Mouse (Mus musculus) liver, postnatal 0 days (tissue): ENCODE results near the gene Prlh. TPM values are rescaled to one million over a fixed set of nuclear protein-coding genes. Genes with fewer than 3 reads are reported as not detected.

Experiments used
- ATAC-seq: fragments of 200-750 bp; cut with Nextera tagmentation; 2 replicates; pipeline ENCODE4 v1.8.0; 2017; ENCODE audit warnings: mild to moderate bottlenecking, moderate library complexity
- DNase-seq: peaks from one replicate; pipeline ENCODE4 v3.0.0-alpha.2; 2016
- H3K27ac ChIP-seq: fragments of 300-500 bp; sonication (generic); 2 replicates; pipeline ENCODE4 v1.5.1; 2014; ENCODE audit warnings: antibody characterized with exemption, moderate library complexity, mild to moderate bottlenecking, low read depth
- H3K27me3 ChIP-seq: fragments of 300-500 bp; sonication (generic); 2 replicates; pipeline ENCODE4 v1.6.1; 2014; ENCODE audit warnings: low read length, control low read depth, mixed read lengths; ENCODE audit not compliant: insufficient read depth
- H3K36me3 ChIP-seq: fragments of 300-500 bp; sonication (generic); replicated peaks from 2 replicates; pipeline ENCODE4 v1.6.1; 2014; ENCODE audit warnings: mild to moderate bottlenecking, control low read depth, low read length, moderate library complexity, mixed read lengths; ENCODE audit not compliant: insufficient read depth
- H3K4me1 ChIP-seq: fragments of 300-500 bp; sonication (generic); 2 replicates; pipeline ENCODE4 v1.6.1; 2014; ENCODE audit warnings: antibody characterized with exemption, mild to moderate bottlenecking, control low read depth; ENCODE audit not compliant: insufficient read depth
- H3K4me2 ChIP-seq: fragments of 300-500 bp; sonication (generic); 2 replicates; pipeline ENCODE4 v1.6.1; 2014; ENCODE audit warnings: low read depth, mild to moderate bottlenecking, low read length, moderate library complexity, mixed read lengths
- H3K4me3 ChIP-seq: fragments of 300-500 bp; sonication (generic); 2 replicates; pipeline ENCODE4 v1.5.1; 2014; ENCODE audit warnings: low read depth, low read length
- H3K9ac ChIP-seq: fragments of 300-500 bp; sonication (generic); replicated peaks from 2 replicates; pipeline ENCODE4 v1.6.1; 2014; ENCODE audit warnings: mild to moderate bottlenecking, moderate library complexity
- H3K9me3 ChIP-seq: fragments of 300-500 bp; sonication (generic); 2 replicates; pipeline ENCODE4 v1.6.1; 2016; ENCODE audit warnings: mild to moderate bottlenecking, control low read depth, low read length, mixed read lengths
- CTCF ChIP-seq: sonication (generic); IDR thresholded peaks from 2 replicates; pipeline ENCODE4 v1.5.1; 2016; ENCODE audit warnings: antibody characterized with exemption, low read depth
- EP300 ChIP-seq: IDR thresholded peaks from 2 replicates; pipeline ENCODE4 v1.6.1; 2016; ENCODE audit warnings: antibody characterized with exemption, low read depth, mild to moderate bottlenecking
- WGBS: fragments of 180-500 bp; shearing (Covaris S2); extraction: QIAGEN DNeasy Blood & Tissue Kit; methylation state at CpG from one replicate; pipeline ENCODE4 v1.1.7; 2014; ENCODE audit not compliant: insufficient replicate concordance; 5-methylcytosine and 5-hydroxymethylcytosine counted together
- polyA plus RNA-seq: library from polyadenylated mRNA; unstranded; fragments of >200 nt; fragmentation: Nextera tagmentation; extraction: Ambion mirVana; gene quantifications from 2 replicates; pipeline ENCODE4 v1.2.1, GENCODE M21; 2015

Gene Prlh
- not detected in 2 replicates for polyA plus RNA-seq

GRCm38 (mm10) chr1:90952808-90953207, at the start of gene Prlh:
Prlh (plus strand) TSS chr1:90953108.
- Histone ChIP-seq H3K27me3 (no peaks in the 10 kb centered on the region), H3K36me3 (no peaks in the 10 kb centered on the region), H3K4me2 (no peak within 1 kb of the TSS), H3K4me1 (no peaks in the 10 kb centered on the region), H3K4me3 (no peak within 1 kb of the TSS), H3K27ac (no peak within 1 kb of the TSS), H3K9me3 (no peaks in the 10 kb centered on the region), H3K9ac (no peak within 1 kb of the TSS)
- 78% methylated on average over 8 of the region's 8 CpGs for WGBS
- TF ChIP-seq EP300 (no peak), CTCF (no peak)
- ATAC-seq (no peak), DNase-seq (no peak)

- no peak overlapping the region for H3K9ac ChIP-seq
- H3K9me3 ChIP-seq = no peaks in the 10 kb centered on the region
- no peak overlapping the region for H3K4me2 ChIP-seq
- H3K27me3 ChIP-seq = no peaks in the 10 kb centered on the region
- DNase-seq (no peak), ATAC-seq (no peak)
- WGBS = 42% methylated on average over 3 of the region's 3 CpGs
- H3K4me3 ChIP-seq = no peak overlapping the region
- H3K4me1 ChIP-seq = no peaks in the 10 kb centered on the region
- TF ChIP-seq EP300 (no peak), CTCF (no peak)
- no peak overlapping the region for H3K27ac ChIP-seq
- H3K36me3 ChIP-seq = no peaks in the 10 kb centered on the region
Observed at GRCm38 (mm10) chr1:90903211-90903945, 49.5 kb upstream of the Prlh start.

GRCm38 (mm10) chr1:90903971-90904458, 48.9 kb upstream of the Prlh start:
- Histone ChIP-seq H3K4me3 (no peak overlapping the region), H3K27me3 (no peaks in the 10 kb centered on the region), H3K4me1 (no peaks in the 10 kb centered on the region), H3K9ac (no peak overlapping the region), H3K9me3 (no peaks in the 10 kb centered on the region), H3K36me3 (no peaks in the 10 kb centered on the region), H3K4me2 (no peak overlapping the region), H3K27ac (no peak overlapping the region)
- TF ChIP-seq CTCF (no peak), EP300 (no peak)
- ATAC-seq (no peak), DNase-seq (no peak)
- whole genome bisulfite sequencing = 67% methylated on average over 8 of the region's 8 CpGs

- Histone ChIP-seq H3K4me1 (no peaks in the 10 kb centered on the region), H3K4me3 (no peak overlapping the region), H3K27me3 (no peaks in the 10 kb centered on the region), H3K9me3 (no peaks in the 10 kb centered on the region), H3K36me3 (no peaks in the 10 kb centered on the region), H3K27ac (no peak overlapping the region), H3K4me2 (no peak overlapping the region), H3K9ac (no peak overlapping the region)
- no peak for DNase-seq
- TF ChIP-seq EP300 (no peak), CTCF (no peak)
- WGBS = 68% methylated on average over 7 of the region's 7 CpGs
- ATAC-seq = peak; percentile 58; the same call in 1 of the 2 replicates
Observed at GRCm38 (mm10) chr1:90904729-90905404, 48.0 kb upstream of the Prlh start.

GRCm38 (mm10) chr1:90906357-90906756, 46.6 kb upstream of the Prlh start:
- Histone ChIP-seq H3K36me3 (no peaks in the 10 kb centered on the region), H3K4me3 (no peak overlapping the region), H3K4me1 (no peaks in the 10 kb centered on the region), H3K27me3 (no peaks in the 10 kb centered on the region), H3K9me3 (no peaks in the 10 kb centered on the region), H3K9ac (no peak overlapping the region), H3K27ac (no peak overlapping the region), H3K4me2 (no peak overlapping the region)
- TF ChIP-seq EP300 = no peak
- peak; percentile 81 for TF ChIP-seq CTCF
- no peak for ATAC-seq
- DNase-seq = peak; percentile 47
- 8% methylated on average over 2 of the region's 2 CpGs for WGBS

- Histone ChIP-seq H3K36me3 (no peaks in the 10 kb centered on the region), H3K4me3 (no peak overlapping the region), H3K27ac (no peak overlapping the region), H3K4me2 (no peak overlapping the region), H3K27me3 (no peaks in the 10 kb centered on the region), H3K4me1 (no peaks in the 10 kb centered on the region), H3K9me3 (no peaks in the 10 kb centered on the region), H3K9ac (no peak overlapping the region)
- no peak for TF ChIP-seq CTCF
- no peak for TF ChIP-seq EP300
- DNase-seq (no peak), ATAC-seq (no peak)
Observed at GRCm38 (mm10) chr1:90909161-90909560, 43.7 kb upstream of the Prlh start.
